Mouse (Mus musculus) left cerebral cortex, postnatal 25 days (tissue): ENCODE results near the gene Disc1. TPM values are rescaled to one million over a fixed set of nuclear protein-coding genes. Genes with fewer than 3 reads are reported as not detected.

ENCODE experiments used
- microRNA-seq, 2 experiments: library from miRNA; unstranded; fragments of <30 nt; microRNA quantifications; one replicate each; pipeline ENCODE4 v1.2.0; 2022
- total RNA-seq, 2 experiments: library from RNA; stranded (reverse); gene quantifications; 2 replicates each; pipeline ENCODE4 v1.2.3; 2021

Disc1 gene
- total RNA-seq, 2 experiments from 2014 or later: 2.5 to 3.1 TPM

Small RNA genes within 50 kb of the gene (microRNA-seq; reads per million reads assigned to microRNA genes)
- gene Gm22197: 0 reads per million in 2 experiments

Other genes with a start within 250 kb of the Disc1 start
- gene Gnpat, start 191.2 kb upstream of the Disc1 start, total RNA-seq: 10 to 100 TPM; 49.6 to 55.2 TPM
- 10 to 100 TPM; 20.3 to 21.6 TPM for gene 2810004N23Rik, start 191.1 kb upstream of the Disc1 start, total RNA-seq
- gene Exoc8, start 156.5 kb upstream of the Disc1 start, total RNA-seq: 10 to 100 TPM; 36.2 to 38.9 TPM
- 10 to 100 TPM; 12.7 to 12.9 TPM for gene Sprtn, start 156.3 kb upstream of the Disc1 start, total RNA-seq
- gene Egln1, start 104.9 kb upstream of the Disc1 start, total RNA-seq: 10 to 100 TPM; 67.3 to 67.5 TPM
- gene Tsnax, start 41.2 kb upstream of the Disc1 start, total RNA-seq: 100 to 1,000 TPM; 167 to 171 TPM